Mouse (Mus musculus) kidney, postnatal 4 days (tissue): Measurements from ENCODE around the gene Sec61a1.

ENCODE experiments used
- DNase-seq, 2 experiments: peaks; one replicate each; pipeline ENCODE4 v3.0.0; 2021; ENCODE audit warnings: mixed read lengths in 2 of 2

Gene Sec61a1

DNA sequence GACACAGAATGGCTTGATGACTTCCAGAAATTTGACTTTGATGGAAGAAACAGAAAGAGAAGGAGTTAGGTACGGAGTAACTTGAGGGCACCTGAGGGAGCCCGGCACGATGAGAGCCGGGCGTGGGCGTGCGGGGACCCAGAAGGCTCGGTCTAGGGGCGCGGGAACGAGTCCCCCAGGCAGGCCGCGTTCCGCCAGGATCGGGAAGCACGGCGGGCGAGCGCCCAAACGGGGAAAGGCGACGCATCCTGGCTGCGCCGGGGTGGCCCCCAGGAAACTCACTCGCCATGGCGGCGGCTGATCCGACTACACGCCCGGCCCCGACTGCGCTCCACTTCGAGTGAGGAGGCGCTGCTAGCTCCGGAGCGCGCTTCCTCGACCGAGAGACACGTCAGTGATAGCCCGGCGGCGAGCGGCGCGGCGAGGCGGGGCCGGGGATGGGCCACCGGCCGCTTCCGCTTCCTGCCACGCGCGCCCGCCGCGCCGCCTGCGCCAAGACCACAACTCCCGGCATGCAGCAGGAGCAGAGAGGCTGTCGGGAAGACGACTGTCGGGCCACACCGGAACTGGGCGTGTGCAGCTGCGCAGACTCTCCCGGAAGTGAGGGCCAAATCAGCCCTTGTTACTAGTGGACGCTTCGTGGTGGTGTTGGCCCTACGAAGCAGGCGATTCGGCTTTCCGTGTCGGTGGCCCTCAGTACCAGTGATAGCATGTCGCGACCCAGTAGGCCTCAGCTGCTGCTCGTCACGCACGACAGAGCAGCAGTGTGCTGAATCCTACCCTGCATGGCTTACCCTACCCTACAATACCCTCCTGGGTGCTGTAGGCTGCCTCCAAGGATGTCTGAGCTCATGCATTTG, at the start of gene Sec61a1:
Gene Sec61a1 (minus strand): TSS at position 502 of the 860 bp plus-strand sequence.
- peak; percentile 94 to 97 for DNase-seq

DNA sequence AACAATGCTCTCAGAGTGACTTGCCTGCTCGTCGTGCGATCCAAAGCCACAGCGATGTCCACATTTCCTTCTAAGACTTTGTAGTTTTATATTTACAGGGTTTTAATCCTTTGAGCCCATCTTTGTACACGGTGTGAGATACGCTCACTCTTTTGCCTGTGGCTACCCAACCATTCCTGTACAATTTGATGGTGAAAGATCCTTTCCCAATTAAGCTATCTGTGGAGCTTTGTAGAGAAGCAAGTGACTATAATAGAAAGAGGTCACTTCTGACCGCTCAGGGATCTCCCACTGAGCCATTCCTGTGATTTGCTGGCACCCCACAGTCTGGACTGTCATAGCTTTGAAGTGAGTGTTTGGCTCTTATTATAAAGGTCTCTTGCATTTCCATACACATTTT, 48.0 kb upstream of the Sec61a1 start:
- no peak for DNase-seq

DNA sequence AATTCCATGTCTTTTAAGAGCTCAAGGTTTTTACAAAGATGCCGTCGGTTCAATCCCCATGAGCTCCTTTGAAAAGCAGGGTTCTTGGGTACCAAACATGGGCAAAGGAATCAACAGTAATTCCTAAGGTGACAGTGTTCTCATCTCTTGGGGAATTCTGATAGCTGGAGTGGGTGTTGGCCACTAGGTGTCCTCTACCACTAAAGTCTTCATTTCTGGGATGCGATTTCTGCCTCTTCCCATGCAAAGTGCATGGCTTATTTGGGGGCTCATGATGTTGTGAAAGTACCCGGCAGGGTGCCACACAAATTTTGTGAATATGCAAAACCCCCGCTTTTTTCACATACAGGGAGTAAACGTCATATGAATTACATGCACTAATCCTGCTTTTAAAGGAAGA, 46.3 kb upstream of the Sec61a1 start:
- peak in 1 of 2 experiments; percentile 40 for DNase-seq

DNA sequence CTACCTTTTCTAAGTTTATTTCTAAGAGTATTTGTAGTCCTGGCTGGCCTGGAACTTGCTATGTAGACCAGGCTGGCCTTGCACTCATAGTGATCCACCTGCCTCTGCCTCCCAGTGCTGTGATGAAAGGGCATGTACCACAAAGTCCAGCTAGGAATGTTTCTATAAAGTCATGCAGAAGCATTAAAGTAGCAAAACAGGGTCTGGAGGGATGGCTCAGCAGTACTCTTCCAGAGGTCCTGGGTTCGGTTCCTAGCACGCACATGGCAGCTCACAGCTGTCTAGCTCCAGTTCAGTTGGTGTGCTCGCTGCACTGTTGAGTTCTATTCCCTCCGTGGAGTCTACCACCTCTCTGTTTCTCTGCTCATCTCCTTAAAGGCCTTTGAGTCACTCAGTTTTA, 41.5 kb upstream of the Sec61a1 start:
- no peak for DNase-seq

DNA sequence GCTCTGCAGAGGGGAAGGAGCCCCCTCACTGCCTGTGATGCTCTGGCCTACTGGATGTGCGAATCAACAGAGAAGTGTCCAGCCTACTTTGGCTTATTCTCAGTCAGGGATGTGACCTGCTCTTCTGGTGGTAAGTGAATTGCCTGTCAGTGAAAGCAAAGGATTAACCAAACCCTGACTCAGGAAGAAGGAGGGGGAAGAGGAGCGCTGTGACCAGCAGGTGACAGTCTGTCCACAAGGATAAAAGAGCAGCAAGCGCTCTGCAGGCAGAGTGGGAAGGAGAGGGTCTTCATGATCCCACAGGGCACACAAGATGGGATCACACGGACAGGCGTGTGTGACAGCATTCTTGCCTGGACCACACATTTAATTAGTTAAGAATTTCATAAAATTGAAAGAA, 41.0 kb upstream of the Sec61a1 start:
- peak; percentile 10 to 32 for DNase-seq

DNA sequence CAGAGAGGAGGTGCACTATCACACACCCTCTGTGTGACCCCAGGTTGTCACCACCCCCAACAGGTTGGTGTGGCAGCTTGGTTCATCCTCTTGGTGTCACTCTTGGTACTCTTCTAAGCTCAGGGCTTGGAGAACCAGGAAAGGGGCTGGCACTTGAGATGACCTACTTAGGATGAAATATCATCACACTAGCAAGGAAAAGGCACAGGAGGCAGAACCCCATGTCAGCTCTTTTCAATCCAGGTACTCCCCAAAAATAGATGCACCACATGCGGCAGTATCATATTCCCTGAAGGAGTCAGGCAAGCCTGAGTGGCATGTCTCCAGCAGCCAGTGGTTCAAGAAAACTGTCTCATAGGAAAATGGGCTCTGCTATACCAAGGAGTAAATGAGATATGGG, 39.4 kb upstream of the Sec61a1 start:
- DNase-seq, result no peak

DNA sequence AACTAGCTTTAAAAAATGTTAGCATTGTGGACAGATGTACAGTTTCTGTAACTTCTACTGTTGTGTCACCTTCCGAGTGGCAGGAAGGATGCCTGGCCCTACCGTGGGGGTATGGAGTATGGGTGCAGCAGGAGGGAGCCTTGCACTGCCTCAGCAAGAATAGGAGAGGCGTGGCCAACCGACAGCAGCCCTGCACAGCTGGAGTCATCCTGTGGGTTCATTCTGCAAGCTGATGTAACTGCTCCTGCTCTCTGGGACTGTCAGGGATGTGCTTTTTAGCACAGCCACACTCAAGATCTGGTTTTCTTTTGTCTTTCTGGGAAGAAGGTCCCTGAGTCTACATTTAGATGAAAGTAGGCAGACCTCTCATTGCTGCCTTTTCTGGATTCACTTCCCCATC, 38.8 kb upstream of the Sec61a1 start:
- no peak for DNase-seq

DNA sequence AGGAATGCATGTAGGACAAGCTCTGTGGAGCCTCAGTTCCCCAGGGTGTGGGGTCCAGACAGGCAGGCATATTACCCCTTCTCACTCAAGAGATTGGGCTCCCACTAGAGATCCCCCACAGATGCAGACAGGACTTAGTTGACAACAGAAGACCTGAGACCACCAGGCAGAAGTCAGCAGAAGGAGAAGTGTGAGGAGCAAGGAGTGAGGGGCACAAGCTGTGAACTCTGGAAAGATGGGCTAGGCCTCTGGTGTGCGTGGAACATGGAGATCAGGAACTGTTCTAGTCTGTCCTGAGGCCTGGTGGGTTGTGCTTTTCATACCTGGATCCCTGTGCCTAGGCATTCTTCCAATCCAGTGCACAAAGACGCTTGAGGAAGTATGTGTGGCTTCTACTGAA, 31.2 kb upstream of the Sec61a1 start:
- no peak for DNase-seq

DNA sequence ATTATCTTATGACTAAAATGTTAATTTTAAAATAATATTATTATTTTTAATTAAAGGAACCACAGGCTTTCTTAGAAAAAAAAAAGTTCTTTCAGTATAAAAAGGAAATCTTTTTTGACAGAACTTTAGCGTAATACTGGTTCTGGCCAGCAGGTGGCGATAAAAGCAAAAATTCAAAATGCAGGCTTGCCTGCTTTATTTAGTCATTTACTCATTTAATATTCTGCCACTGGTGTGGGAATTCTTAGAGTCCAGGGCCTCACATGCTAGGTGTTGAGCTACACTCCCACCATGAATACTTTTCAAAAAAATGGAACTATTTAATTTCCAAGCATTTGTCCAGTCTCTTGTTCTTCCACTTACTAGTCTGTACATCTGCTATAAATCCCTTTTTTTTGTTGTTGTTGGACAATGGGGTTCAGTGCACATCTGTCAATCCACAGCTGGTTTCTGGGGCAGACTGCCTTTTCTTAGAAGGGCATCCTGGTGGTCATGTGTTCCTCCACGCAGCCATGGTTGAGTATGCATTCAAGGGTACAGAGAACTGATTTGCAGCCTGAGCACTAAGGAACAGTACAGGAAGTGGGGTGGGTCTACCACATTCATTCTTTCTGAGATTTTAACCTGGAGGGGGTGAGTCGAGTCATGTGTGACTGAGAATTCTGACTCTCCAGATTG, 30.6 kb upstream of the Sec61a1 start:
- DNase-seq, result peak; percentile 77 to 81

DNA sequence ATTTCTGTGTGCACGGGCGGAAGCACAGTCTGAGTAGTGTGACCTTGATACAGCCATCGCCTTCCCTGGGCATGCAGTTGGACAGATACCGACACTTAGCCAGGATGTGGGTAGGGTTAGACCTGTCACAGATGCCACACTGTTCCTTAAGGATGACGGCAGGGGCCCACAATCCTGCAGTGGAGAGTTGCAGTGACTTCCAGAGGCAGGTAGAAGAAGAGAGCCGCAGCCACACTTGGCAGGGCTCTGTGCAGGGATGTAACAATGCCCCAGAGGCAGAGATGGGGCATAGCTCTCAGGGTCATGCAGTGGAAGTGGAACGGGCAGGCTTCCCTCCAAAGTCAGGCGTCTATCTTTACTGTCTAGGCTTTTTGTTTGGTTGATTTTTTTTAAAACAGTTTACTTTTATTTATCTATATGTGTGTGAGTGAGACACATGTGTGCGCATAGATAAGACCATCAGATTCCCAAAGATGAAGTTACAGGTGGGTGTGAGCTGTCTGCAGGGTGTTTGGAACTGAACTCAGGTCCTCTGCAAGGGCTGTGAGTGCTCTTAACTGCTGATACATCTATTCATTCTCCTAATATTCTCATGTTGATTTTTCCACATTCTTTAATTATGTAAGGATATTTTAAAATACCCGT, 29.8 kb upstream of the Sec61a1 start:
- DNase-seq, result no peak

DNA sequence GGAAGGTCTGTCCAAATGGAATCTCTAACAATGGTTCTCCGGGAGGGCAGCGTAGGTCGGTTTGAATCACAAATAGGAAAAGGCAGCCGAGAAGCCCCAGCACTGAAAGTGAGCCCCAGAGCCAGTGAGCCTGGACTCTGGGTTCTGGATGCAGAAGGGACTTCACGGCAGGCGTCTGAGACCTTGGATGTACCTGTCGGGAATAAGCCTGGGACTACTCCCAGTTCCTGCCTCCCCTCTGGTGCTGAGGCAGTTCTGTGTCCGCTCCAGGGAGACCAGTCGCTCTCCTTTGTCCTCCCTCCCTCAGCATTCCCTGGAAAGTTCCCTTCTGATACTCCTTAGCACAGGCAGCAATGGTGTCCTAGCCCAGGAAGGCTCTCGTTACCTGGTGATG, 26.7 kb upstream of the Sec61a1 start:
- no peak for DNase-seq

DNA sequence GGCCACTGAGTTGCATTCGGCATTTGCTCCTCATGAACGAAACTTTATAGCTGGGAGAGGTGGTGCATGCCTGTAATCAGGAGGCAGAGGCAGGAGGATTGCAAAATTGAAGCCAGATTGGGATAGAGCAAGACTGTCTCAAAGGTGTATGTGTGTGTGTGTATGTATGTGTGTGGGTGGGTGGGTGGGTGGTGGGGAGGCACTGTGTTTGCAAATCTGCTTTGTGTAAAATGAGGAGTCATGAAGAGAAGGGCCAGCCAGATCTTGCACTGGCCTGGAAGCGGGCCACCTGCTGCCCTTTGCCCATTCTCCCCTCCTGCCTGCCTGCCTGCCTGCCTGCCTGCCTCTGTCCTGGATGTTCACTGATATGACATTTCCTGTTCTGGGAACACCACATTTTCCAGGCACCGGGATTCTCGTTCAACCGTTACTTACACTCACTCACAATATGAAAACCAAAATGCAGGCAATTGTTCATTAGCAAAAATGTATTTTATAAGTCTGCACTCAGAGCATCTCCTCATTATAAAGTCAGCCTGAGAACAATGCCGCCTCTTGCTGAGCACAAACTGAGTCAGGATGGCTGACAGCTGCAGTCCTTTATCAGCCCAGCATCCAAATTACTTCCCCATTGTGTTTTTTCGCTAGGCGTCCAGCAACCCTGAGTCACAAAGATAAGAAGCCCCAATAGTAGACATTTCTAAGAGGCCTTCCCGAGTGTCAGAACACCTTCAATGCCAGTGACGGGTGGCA, 26.1 kb upstream of the Sec61a1 start:
- no peak for DNase-seq

DNA sequence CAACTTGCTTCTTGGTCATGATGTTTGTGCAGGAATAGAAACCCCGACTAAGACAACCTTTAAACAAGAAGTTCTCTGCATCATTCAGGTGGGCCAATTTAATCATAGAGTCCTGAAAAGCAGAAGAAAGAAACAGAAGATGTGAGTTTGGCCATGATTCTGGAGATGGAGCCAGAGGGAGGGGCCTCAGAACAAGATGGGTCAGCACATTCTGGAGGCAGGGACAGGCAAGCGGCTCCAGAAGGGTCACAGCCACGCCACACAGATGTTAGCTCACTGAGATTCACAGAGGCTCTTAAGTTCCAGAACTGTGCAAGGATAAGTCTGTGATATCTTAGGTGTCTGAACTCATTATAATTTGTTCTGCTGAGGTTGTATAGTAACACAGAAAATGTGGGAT, 25.5 kb upstream of the Sec61a1 start:
- no peak for DNase-seq

DNA sequence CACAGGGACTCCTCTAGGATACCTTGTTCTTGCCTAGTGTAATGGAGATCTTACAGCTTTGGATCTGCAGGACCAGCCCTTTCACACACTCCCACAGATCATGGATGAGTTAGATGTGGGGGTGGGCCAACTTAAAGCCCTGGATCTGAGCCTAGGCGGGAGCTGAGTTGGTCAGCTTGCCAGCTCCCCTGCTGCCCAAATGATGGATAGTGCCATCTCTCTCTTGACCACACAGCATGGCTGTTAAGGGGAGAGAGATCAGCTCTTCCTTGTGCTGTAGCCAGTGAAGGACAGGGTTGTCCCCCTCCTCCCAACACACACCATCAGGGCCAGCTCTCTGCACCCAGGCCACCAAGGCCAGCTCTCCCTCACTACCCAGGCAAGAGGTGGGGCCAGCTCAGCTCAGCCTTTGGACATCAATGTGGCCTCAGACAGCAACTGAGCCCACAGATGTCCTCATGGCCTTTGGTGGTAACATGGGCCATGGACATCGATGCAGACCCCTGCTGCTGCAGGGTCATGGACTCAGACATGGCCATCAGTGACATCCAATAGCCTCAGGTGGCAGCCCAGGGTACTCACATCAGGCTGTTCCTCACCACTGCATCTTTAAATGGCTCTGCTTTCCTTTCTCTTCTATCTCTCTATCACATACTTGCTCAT, 21.5 kb upstream of the Sec61a1 start:
- DNase-seq, result no peak

DNA sequence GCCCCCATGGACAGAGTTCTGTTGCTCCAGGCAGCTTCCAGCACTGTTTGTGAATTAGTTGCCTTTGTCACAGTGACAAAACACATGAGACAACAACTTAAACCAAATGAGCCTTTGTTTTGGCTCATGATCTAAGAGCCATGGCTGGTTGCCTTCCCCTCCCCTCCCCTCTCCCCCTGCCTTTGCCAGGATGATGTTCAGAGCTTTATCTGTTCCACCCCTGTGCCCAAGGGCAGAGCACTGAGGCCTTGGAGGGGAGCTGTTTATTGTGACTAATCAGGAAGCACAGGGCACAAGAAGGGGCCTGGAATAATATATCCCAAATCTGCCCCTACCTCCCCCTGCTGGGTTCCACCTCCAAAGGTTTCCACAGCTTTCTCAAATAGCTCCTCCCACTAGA, 11.6 kb upstream of the Sec61a1 start:
- no peak for DNase-seq

DNA sequence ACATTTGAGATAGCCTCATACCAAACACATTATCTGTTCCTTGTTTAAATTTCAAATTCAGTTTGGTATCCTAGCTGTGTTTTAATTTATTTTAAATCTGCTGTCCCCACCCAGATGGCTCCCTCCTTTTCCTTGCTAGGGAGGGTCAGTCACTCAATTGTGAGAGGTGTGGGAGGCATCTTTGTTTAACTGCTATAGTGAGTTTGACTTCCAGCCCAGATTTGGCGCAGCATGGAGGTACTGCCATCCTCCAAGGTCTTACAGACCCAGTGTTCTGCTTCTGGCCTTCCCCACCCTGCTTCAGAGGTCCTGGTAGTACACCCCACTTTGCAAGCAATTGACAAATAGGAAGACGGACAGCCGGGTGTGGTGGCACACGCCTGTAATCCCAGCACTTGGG, 5.4 kb upstream of the Sec61a1 start:
- DNase-seq, result no peak

DNA sequence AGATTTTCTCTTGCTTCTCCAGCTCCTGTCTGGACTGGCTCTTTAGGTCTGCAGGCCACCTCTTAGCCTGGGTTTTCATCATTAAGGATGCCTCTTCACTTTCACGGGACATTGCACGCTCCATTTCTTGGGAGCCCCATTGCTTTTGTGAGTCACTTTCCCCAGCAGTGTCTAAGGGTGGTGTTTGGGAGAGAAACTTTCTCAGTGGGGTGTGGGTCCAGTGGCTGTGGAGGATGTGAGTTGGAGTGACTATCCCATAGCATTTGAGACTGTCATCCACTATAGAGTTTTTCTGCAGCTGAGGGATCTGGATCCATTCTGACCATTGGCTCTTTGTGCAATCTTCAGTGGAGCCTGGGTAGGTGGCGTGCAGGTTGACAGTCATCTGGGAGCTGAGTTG, 4.7 kb upstream of the Sec61a1 start:
- DNase-seq, result no peak

DNA sequence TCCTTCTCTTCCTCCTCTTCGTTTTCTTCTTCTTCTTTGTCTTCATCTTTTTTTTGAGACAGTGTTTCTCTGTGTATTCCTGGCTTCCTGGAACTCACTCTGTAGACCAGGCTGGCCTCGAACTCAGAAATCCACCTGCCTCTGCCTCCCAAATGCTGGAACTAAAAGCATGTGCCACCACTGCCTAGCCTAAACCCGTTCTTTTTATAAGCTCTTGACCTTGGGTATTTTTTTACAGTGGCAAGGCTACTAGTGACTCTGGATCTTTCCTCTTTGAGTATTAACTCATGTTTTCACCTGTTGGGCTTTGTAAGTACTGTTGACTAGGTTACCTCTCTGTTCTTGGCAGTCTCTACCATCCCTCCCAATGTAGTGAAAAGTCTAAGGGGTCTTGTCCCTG, 4.3 kb upstream of the Sec61a1 start:
- DNase-seq, result no peak

DNA sequence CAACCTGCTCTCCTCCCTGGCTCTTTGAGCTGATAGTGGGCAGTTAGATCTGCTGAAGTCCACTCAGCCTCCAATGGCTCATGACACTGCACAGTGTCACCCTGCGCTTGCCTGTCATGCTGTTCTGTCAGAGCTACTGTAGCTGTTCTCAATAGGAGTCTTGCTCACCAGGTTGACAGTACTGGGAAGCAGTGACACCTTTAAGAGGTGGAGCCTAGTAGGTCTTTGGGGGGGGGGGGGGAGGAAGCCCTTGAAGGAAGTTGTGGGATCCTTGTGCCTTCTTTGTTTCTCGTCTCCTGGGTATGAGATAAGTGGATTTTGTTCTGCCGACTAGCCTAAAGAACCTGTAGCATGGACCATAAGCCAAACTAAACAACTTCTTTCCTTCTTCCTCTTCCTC, 3.9 kb upstream of the Sec61a1 start:
- no peak for DNase-seq

DNA sequence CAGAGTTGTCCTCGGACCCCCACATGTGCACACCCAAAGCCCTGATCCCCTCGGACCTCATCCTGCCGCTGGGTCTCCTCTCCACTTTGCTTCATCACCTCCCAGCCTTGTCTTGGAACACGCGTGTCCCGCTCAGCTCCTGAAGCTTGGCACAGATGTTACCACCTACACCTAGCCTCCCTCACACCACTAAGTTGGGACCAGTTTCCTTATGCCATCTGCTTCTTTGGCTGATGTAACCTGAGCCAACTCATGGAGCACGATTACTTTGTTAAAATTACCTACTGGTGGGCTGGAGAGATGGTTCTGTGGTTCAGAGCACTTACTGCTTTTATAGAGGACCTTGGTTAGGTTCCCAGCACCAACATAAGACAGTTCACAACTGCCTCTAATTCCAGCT, 3.1 kb upstream of the Sec61a1 start:
- no peak for DNase-seq

DNA sequence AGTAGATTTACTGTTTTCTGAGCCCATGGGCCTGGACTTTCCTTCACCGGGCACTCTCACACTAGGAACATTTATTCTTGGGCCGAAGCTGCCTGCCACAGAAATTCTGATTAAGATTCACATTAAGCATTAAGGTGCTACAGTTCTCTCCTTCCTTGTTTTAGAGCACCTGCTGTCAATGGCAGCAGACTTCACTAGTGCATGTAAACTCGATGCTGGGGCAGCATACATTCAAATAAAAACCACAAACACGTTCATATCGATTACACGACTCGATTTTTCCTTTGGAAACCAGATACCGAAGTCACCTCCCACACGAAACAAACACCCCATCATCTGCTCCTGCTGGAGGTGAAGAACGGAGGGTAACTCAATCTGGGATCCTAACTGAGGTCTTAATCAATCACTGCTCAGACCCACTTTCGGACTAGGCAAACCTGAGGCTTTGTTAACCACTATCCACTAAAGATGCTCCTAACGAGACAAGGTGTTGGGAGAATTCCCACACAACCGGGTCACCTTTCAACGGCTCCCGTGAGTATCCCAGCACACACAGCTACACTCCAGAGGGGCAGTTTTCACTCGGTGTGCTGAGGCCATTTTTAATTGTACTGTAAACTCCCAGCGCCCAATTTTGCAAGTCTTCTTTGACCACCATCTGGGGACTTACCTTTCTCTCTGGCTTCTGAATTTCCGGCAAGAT, 853 bp downstream of the Sec61a1 start:
- DNase-seq, result peak in 1 of 2 experiments; percentile 30

DNA sequence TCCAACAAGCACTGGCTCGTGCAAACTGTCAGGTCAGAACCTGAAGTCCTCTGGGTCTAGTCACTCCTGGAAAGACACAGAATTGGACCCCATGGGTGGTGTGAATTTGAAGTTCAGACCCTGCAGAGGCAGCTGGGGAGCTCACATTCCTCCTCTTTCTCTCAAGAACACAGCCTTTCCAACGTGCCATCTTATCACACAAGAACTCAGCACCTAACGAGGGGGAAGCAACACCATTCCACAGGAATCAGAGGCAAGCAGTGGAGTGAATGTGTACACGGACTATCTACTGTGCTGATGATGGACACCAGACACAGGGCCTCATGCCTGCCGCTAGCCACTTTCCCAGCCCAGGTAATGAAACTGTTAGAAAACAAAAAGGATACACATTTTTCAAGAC, 2.0 kb downstream of the Sec61a1 start:
- DNase-seq, result no peak
